Mouse (Mus musculus) spleen, adult 2 months (tissue): Measurements from ENCODE around the gene Vps53.

ENCODE experiments used
- CTCF ChIP-seq: fragments of 200-500 bp; IDR thresholded peaks from 2 replicates; pipeline ENCODE4 v1.5.1; 2011; ENCODE audit warnings: mild to moderate bottlenecking, inconsistent platforms; ENCODE audit not compliant: insufficient read depth, insufficient read length, insufficient replicate concordance; ENCODE audit errors: extremely low read depth
- POLR2A ChIP-seq: fragments of 200-500 bp; IDR thresholded peaks from 2 replicates; pipeline ENCODE4 v1.6.1; 2011; ENCODE audit warnings: low read depth, low read length, inconsistent platforms

DNA sequence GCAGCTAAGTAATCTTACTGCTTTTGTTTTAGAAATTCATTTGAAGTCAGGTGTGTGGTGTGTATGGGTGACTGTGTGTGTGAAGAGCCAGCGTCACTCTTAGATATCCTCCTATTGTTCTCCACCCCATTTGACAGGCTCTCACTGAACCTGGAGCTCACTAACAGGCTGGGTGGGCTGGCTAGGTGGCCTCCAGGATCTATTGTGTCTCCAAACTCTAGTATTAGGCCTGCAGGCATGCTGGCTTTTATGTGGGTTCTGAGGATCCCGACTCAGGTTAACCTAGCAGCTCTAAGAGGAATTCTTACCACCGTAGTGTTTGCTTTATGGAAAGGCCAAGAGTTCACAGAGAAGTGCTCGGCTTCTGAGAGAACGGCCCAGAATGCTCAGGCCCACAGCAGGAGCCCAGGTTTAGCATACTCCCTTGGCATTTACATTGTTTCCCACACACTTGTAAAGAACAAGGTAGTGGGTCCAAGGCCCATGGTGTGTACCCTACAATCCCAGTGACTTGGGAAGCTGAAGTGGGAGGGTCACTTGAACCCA, 128.4 kb downstream of the Vps53 start:
- TF ChIP-seq POLR2A (no peak), CTCF (no peak)
